12 mouse cellular contexts compared by ENCODE assay signal in genomic region chr9:122263140-122263539, GRCm38 (mm10). TPM values are rescaled to one million over a fixed set of nuclear protein-coding genes. Genes with fewer than 3 reads are reported as not detected.
A peak's percentile ranks its signal among the peaks of the same experiment; 100 is the strongest.
DNase-seq lines count a peak whose midpoint lies in the region; ATAC-seq and TF ChIP-seq lines count a peak whose summit lies in the region.
"Had no signal": no experiment of that assay in that cellular context is flagged by ENCODE, and none has a peak within 500 bp of the region (broad histone marks: within the 10 kb centered on the region; RNA-seq: fewer than 3 reads in every experiment).

No protein-coding gene starts in this region.

- no peak overlapping the region for H3K4me2 ChIP-seq in midbrain, postnatal 0 days (ENCODE audit: low read depth, low read length, poor library complexity, severe bottlenecking)
- no peak overlapping the region for H3K4me2 ChIP-seq in midbrain, embryonic 13.5 days (replicated peaks)
- H3K4me2 ChIP-seq: hindbrain, embryonic 12.5 days; limb, embryonic 15.5 days had no signal

- no peak overlapping the region for H3K4me3 ChIP-seq in gastrocnemius, adult 2 months
- H3K4me3 ChIP-seq in midbrain, postnatal 0 days (ENCODE audit: low read depth, low read length) = no peak overlapping the region
- H3K4me3 ChIP-seq in midbrain, embryonic 13.5 days (replicated peaks) = no peak overlapping the region
- H3K4me3 ChIP-seq: hindbrain, embryonic 12.5 days; limb, embryonic 15.5 days had no signal

- H3K9me3 ChIP-seq in midbrain, postnatal 0 days (ENCODE audit: low read length) = no peaks in the 10 kb centered on the region
- H3K9me3 ChIP-seq in midbrain, embryonic 13.5 days = no peaks in the 10 kb centered on the region
- H3K9me3 ChIP-seq: hindbrain, embryonic 12.5 days; limb, embryonic 15.5 days had no signal

- H3K27ac ChIP-seq in gastrocnemius, adult 2 months = no peak overlapping the region
- no peak overlapping the region for H3K27ac ChIP-seq in midbrain, postnatal 0 days (ENCODE audit: low read depth, low read length)
- H3K27ac ChIP-seq in midbrain, embryonic 13.5 days = no peak overlapping the region
- H3K27ac ChIP-seq: hindbrain, embryonic 12.5 days; limb, embryonic 15.5 days had no signal

- ATAC-seq in midbrain, postnatal 0 days (ENCODE audit: low FRiP score) = no peak
- ATAC-seq in midbrain, embryonic 13.5 days = no peak
- ATAC-seq in common myeloid progenitor, adult 5-6 weeks (replicated peaks; ENCODE audit: low read depth, poor library complexity, severe bottlenecking) = 0 out of 2 replicates have a peak, but pooled peaks have one; percentile 47
- ATAC-seq: midbrain, embryonic 16.5 days had no signal

- H3K36me3 ChIP-seq in midbrain, postnatal 0 days (ENCODE audit: insufficient read depth, low read length) = peaks cover 12% of the 10 kb centered on the region; the same call in 1 of the 2 replicates
- peaks cover 70% of the 10 kb centered on the region for H3K36me3 ChIP-seq in midbrain, embryonic 13.5 days

- no peaks in the 10 kb centered on the region for H3K27me3 ChIP-seq in midbrain, postnatal 0 days (ENCODE audit: insufficient read depth, low read length)
- no peaks in the 10 kb centered on the region for H3K27me3 ChIP-seq in midbrain, embryonic 13.5 days
- H3K27me3 ChIP-seq: hindbrain, embryonic 12.5 days; limb, embryonic 15.5 days had no signal

- intact Hi-C loops in gastrocnemius, adult 2 months (cut with DNase I) = no loop called here

- DNase-seq in gastrocnemius, adult 2 months = no peak
- DNase-seq in gastrocnemius, adult 8-10 months (ENCODE audit: low spot score in 2 of 2) = no peak
- no peak for DNase-seq in midbrain, postnatal 0 days (ENCODE audit: low spot score)
- peak; percentile 48 for DNase-seq in thymus, postnatal 25 days
- no peak for DNase-seq in frontal cortex, adult 2 months (ENCODE audit: extremely low spot score in 1 of 2, low spot score in 1 of 2)
- no peak for DNase-seq in urinary bladder, postnatal 36 days (ENCODE audit: low spot score in 2 of 2)
- DNase-seq: heart, adult 18-20 months had no signal

- no peaks in the 10 kb centered on the region for H3K4me1 ChIP-seq in midbrain, postnatal 0 days (ENCODE audit: insufficient read depth, low read length)
- H3K4me1 ChIP-seq in midbrain, embryonic 13.5 days (replicated peaks) = no peaks in the 10 kb centered on the region
- H3K4me1 ChIP-seq: hindbrain, embryonic 12.5 days; limb, embryonic 15.5 days had no signal

- TF ChIP-seq CTCF in gastrocnemius, adult 2 months (IDR thresholded peaks at IDR 0.05) = peak; percentile 32
- peak; percentile 39 for TF ChIP-seq CTCF in midbrain, postnatal 0 days (IDR thresholded peaks at IDR 0.05)

- no peak overlapping the region for H3K9ac ChIP-seq in midbrain, postnatal 0 days (replicated peaks; ENCODE audit: low read length, poor library complexity, severe bottlenecking)
- no peak overlapping the region for H3K9ac ChIP-seq in midbrain, embryonic 13.5 days (replicated peaks)
- H3K9ac ChIP-seq: hindbrain, embryonic 12.5 days; limb, embryonic 15.5 days had no signal

RNA-seq across cellular contexts. Expression of gene Ano10, which starts 31.1 kb away (rescaled TPM):
- 10 to 100 TPM; 40.7 to 49.0 TPM for total RNA-seq in gastrocnemius, adult 2 months (2021)
- 10 to 100 TPM; 48.0 to 56.3 (median 52.5) TPM for total RNA-seq in gastrocnemius, adult 8-10 months (2022)
- total RNA-seq in midbrain, postnatal 0 days (2014; rRNA removed) = 27.2 and 33.0 TPM in 2 replicates
- 29.9 and 36.5 TPM in 2 replicates for polyA plus RNA-seq in midbrain, postnatal 0 days (2015; fragmentation: Nextera tagmentation; extraction: Ambion mirVana)
- polyA plus RNA-seq in midbrain, embryonic 13.5 days (2015; fragmentation: Nextera tagmentation; extraction: Ambion mirVana) = 44.6 and 45.4 TPM in 2 replicates
- total RNA-seq in common myeloid progenitor, adult 5-6 weeks (2017) = 7.7 and 9.8 TPM in 2 replicates
- 31.0 and 31.5 TPM in 2 replicates for polyA plus RNA-seq in frontal cortex, adult 2 months (2012; rRNA removed)
